Mouse (Mus musculus): Measurements from ENCODE around the gene Nrp1. TPM values are rescaled to one million over a fixed set of nuclear protein-coding genes. Genes with fewer than 3 reads are reported as not detected.

The Nrp1 gene
- polyA plus RNA-seq, 1 experiment from 2014 or later: 101 TPM

GRCm38 (mm10) chr8:128478017-128478416 lies 119.6 kb downstream of the Nrp1 start:
- no peak overlapping the region for H3K27ac ChIP-seq (ENCODE audit: low read depth, low read length)
- peaks cover 6% of the 10 kb centered on the region; the same call in 1 of the 2 replicates for H3K36me3 ChIP-seq (ENCODE audit: control insufficient read depth, insufficient read depth, low read length)
- 78% methylated on average over 4 of the region's 4 CpGs for WGBS
- H3K4me2 ChIP-seq (ENCODE audit: low read depth, low read length): no peak overlapping the region
- ATAC-seq (ENCODE audit: low read depth): no peak
- H3K9me3 ChIP-seq (ENCODE audit: control insufficient read depth, low read length): no peaks in the 10 kb centered on the region
- H3K27me3 ChIP-seq (ENCODE audit: control insufficient read depth, insufficient read depth, low read length): no peaks in the 10 kb centered on the region
- H3K4me1 ChIP-seq (ENCODE audit: control insufficient read depth, insufficient read depth, low read length): no peaks in the 10 kb centered on the region
- no peak overlapping the region for H3K4me3 ChIP-seq (ENCODE audit: low read depth, low read length)
- H3K9ac ChIP-seq (replicated peaks; ENCODE audit: low read depth, low read length): no peak overlapping the region

GRCm38 (mm10) chr8:128479309-128480013 lies 121.1 kb downstream of the Nrp1 start:
- H3K36me3 ChIP-seq (ENCODE audit: control insufficient read depth, insufficient read depth, low read length): peaks cover 6% of the 10 kb centered on the region; the same call in 1 of the 2 replicates
- H3K27ac ChIP-seq (ENCODE audit: low read depth, low read length): no peak overlapping the region
- H3K4me2 ChIP-seq (ENCODE audit: low read depth, low read length): no peak overlapping the region
- no peak overlapping the region for H3K4me3 ChIP-seq (ENCODE audit: low read depth, low read length)
- H3K9me3 ChIP-seq (ENCODE audit: control insufficient read depth, low read length): no peaks in the 10 kb centered on the region
- 70% methylated on average over 5 of the region's 5 CpGs for WGBS
- no peaks in the 10 kb centered on the region for H3K27me3 ChIP-seq (ENCODE audit: control insufficient read depth, insufficient read depth, low read length)
- H3K9ac ChIP-seq (replicated peaks; ENCODE audit: low read depth, low read length): no peak overlapping the region
- ATAC-seq (ENCODE audit: low read depth): no peak
- H3K4me1 ChIP-seq (ENCODE audit: control insufficient read depth, insufficient read depth, low read length): no peaks in the 10 kb centered on the region

GRCm38 (mm10) chr8:128480896-128481665 lies 122.7 kb downstream of the Nrp1 start:
- Histone ChIP-seq H3K27me3 (ENCODE audit: control insufficient read depth, insufficient read depth, low read length) (no peaks in the 10 kb centered on the region), H3K9ac (replicated peaks; ENCODE audit: low read depth, low read length) (no peak overlapping the region)

GRCm38 (mm10) chr8:128483344-128483743 lies 124.9 kb downstream of the Nrp1 start:
- H3K4me3 ChIP-seq (ENCODE audit: low read depth, low read length): no peak overlapping the region
- peaks cover 7% of the 10 kb centered on the region; the same call in 1 of the 2 replicates for H3K36me3 ChIP-seq (ENCODE audit: control insufficient read depth, insufficient read depth, low read length)
- H3K4me1 ChIP-seq (ENCODE audit: control insufficient read depth, insufficient read depth, low read length): no peaks in the 10 kb centered on the region
- H3K9me3 ChIP-seq (ENCODE audit: control insufficient read depth, low read length): no peaks in the 10 kb centered on the region
- no peak overlapping the region for H3K4me2 ChIP-seq (ENCODE audit: low read depth, low read length)
- 74% methylated on average over 3 of the region's 3 CpGs for WGBS
- ATAC-seq (ENCODE audit: low read depth): no peak
- H3K9ac ChIP-seq (replicated peaks; ENCODE audit: low read depth, low read length): no peak overlapping the region
- no peak overlapping the region for H3K27ac ChIP-seq (ENCODE audit: low read depth, low read length)
- H3K27me3 ChIP-seq (ENCODE audit: control insufficient read depth, insufficient read depth, low read length): no peaks in the 10 kb centered on the region

More at GRCm38 (mm10) chr8:128480896-128481665, 122.7 kb downstream of the Nrp1 start:
- Histone ChIP-seq H3K27ac (ENCODE audit: low read depth, low read length) (no peak overlapping the region), H3K4me2 (ENCODE audit: low read depth, low read length) (no peak overlapping the region), H3K36me3 (ENCODE audit: control insufficient read depth, insufficient read depth, low read length) (peaks cover 6% of the 10 kb centered on the region; the same call in 1 of the 2 replicates), H3K9me3 (ENCODE audit: control insufficient read depth, low read length) (no peaks in the 10 kb centered on the region), H3K4me3 (ENCODE audit: low read depth, low read length) (no peak overlapping the region), H3K4me1 (ENCODE audit: control insufficient read depth, insufficient read depth, low read length) (no peaks in the 10 kb centered on the region)
- WGBS: 87% methylated on average over 8 of the region's 8 CpGs
- ATAC-seq (ENCODE audit: low read depth): no peak

- no peaks in the 10 kb centered on the region for H3K9me3 ChIP-seq (ENCODE audit: control insufficient read depth, low read length)
- H3K36me3 ChIP-seq (ENCODE audit: control insufficient read depth, insufficient read depth, low read length): peaks cover 13% of the 10 kb centered on the region; the same call in 1 of the 2 replicates
- ATAC-seq (ENCODE audit: low read depth): no peak
- no peak overlapping the region for H3K27ac ChIP-seq (ENCODE audit: low read depth, low read length)
- 86% methylated on average over 1 of the region's 1 CpGs for WGBS
- H3K9ac ChIP-seq (replicated peaks; ENCODE audit: low read depth, low read length): no peak overlapping the region
- H3K4me3 ChIP-seq (ENCODE audit: low read depth, low read length): no peak overlapping the region
- H3K4me2 ChIP-seq (ENCODE audit: low read depth, low read length): no peak overlapping the region
- H3K4me1 ChIP-seq (ENCODE audit: control insufficient read depth, insufficient read depth, low read length): no peaks in the 10 kb centered on the region
- H3K27me3 ChIP-seq (ENCODE audit: control insufficient read depth, insufficient read depth, low read length): no peaks in the 10 kb centered on the region
Measured at GRCm38 (mm10) chr8:128484720-128485124, 126.3 kb downstream of the Nrp1 start.

- Histone ChIP-seq H3K4me2 (ENCODE audit: low read depth, low read length) (no peak overlapping the region), H3K4me3 (ENCODE audit: low read depth, low read length) (no peak overlapping the region), H3K36me3 (ENCODE audit: control insufficient read depth, insufficient read depth, low read length) (peaks cover 13% of the 10 kb centered on the region; the same call in 1 of the 2 replicates), H3K9ac (replicated peaks; ENCODE audit: low read depth, low read length) (no peak overlapping the region), H3K9me3 (ENCODE audit: control insufficient read depth, low read length) (no peaks in the 10 kb centered on the region), H3K4me1 (ENCODE audit: control insufficient read depth, insufficient read depth, low read length) (peaks cover 2% of the 10 kb centered on the region; the same call in 1 of the 2 replicates), H3K27me3 (ENCODE audit: control insufficient read depth, insufficient read depth, low read length) (no peaks in the 10 kb centered on the region), H3K27ac (ENCODE audit: low read depth, low read length) (no peak overlapping the region)
- ATAC-seq (ENCODE audit: low read depth): no peak
- 81% methylated on average over 2 of the region's 2 CpGs for WGBS
Measured at GRCm38 (mm10) chr8:128486043-128486442, 127.6 kb downstream of the Nrp1 start.

- WGBS: 14% methylated on average over 10 of the region's 10 CpGs
- no peak overlapping the region for H3K27ac ChIP-seq (ENCODE audit: low read depth, low read length)
- no peak overlapping the region for H3K9ac ChIP-seq (replicated peaks; ENCODE audit: low read depth, low read length)
- ATAC-seq (ENCODE audit: low read depth): no peak
- H3K4me2 ChIP-seq (ENCODE audit: low read depth, low read length): no peak overlapping the region
- H3K27me3 ChIP-seq (ENCODE audit: control insufficient read depth, insufficient read depth, low read length): no peaks in the 10 kb centered on the region
- peaks cover 15% of the 10 kb centered on the region; the same call in 1 of the 2 replicates for H3K36me3 ChIP-seq (ENCODE audit: control insufficient read depth, insufficient read depth, low read length)
- H3K4me1 ChIP-seq (ENCODE audit: control insufficient read depth, insufficient read depth, low read length): peaks cover 2% of the 10 kb centered on the region; the same call in 1 of the 2 replicates
- no peak overlapping the region for H3K4me3 ChIP-seq (ENCODE audit: low read depth, low read length)
- H3K9me3 ChIP-seq (ENCODE audit: control insufficient read depth, low read length): no peaks in the 10 kb centered on the region
Measured at GRCm38 (mm10) chr8:128487966-128488931, 129.8 kb downstream of the Nrp1 start.

GRCm38 (mm10) chr8:128489351-128489750 lies 130.9 kb downstream of the Nrp1 start:
- Histone ChIP-seq H3K27ac (ENCODE audit: low read depth, low read length) (no peak overlapping the region), H3K4me2 (ENCODE audit: low read depth, low read length) (no peak overlapping the region), H3K4me3 (ENCODE audit: low read depth, low read length) (no peak overlapping the region), H3K9me3 (ENCODE audit: control insufficient read depth, low read length) (no peaks in the 10 kb centered on the region), H3K9ac (replicated peaks; ENCODE audit: low read depth, low read length) (no peak overlapping the region), H3K27me3 (ENCODE audit: control insufficient read depth, insufficient read depth, low read length) (no peaks in the 10 kb centered on the region), H3K4me1 (ENCODE audit: control insufficient read depth, insufficient read depth, low read length) (peaks cover 2% of the 10 kb centered on the region; the same call in 1 of the 2 replicates), H3K36me3 (ENCODE audit: control insufficient read depth, insufficient read depth, low read length) (peaks cover 19% of the 10 kb centered on the region; the same call in 1 of the 2 replicates)
- WGBS: 85% methylated on average over 1 of the region's 1 CpGs
- no peak for ATAC-seq (ENCODE audit: low read depth)

Measured in neural tube, embryonic 14.5 days (tissue).